ENCODE assay signal across 31 mouse cellular contexts in genomic region chr11:34438429-34438828, GRCm38 (mm10).
"Had no signal": no experiment of that assay in that cellular context is flagged by ENCODE, and none has a peak within 500 bp of the region (broad histone marks: within the 10 kb centered on the region; RNA-seq: fewer than 3 reads in every experiment).

No protein-coding gene starts in this region.

- H3K9ac ChIP-seq: limb, embryonic 12.5 days; limb, embryonic 13.5 days; limb, embryonic 15.5 days; liver, embryonic 12.5 days; liver, embryonic 13.5 days; liver, embryonic 14.5 days; liver, embryonic 15.5 days; liver, postnatal 0 days; lung, embryonic 14.5 days; lung, embryonic 15.5 days; midbrain, embryonic 12.5 days; midbrain, embryonic 13.5 days; midbrain, embryonic 15.5 days had no signal

- DNase-seq: left cerebral cortex, postnatal 4 days; liver; liver, embryonic 13.5 days; liver, postnatal 0 days; lung, adult 18-20 months; lung, adult 2 months; lung, embryonic 14.5 days; lung, postnatal 10 days; lung, postnatal 14 days; lung, postnatal 36 days; lung, postnatal 4 days; midbrain, embryonic 14.5 days had no signal

- H3K27me3 ChIP-seq: limb, embryonic 12.5 days; limb, embryonic 13.5 days; limb, embryonic 15.5 days; liver, embryonic 12.5 days; liver, embryonic 13.5 days; liver, embryonic 15.5 days; lung, embryonic 15.5 days; megakaryocyte, embryonic 14.5 days; midbrain, embryonic 12.5 days; midbrain, embryonic 13.5 days; midbrain, embryonic 15.5 days had no signal

- H3K4me2 ChIP-seq: limb, embryonic 12.5 days; limb, embryonic 13.5 days; limb, embryonic 15.5 days; liver, embryonic 11.5 days; liver, embryonic 12.5 days; liver, embryonic 13.5 days; liver, embryonic 15.5 days; lung, embryonic 14.5 days; lung, embryonic 15.5 days; midbrain, embryonic 11.5 days; midbrain, embryonic 12.5 days; midbrain, embryonic 13.5 days; midbrain, embryonic 15.5 days had no signal

- H3K4me3 ChIP-seq: limb, embryonic 10.5 days; limb, embryonic 12.5 days; limb, embryonic 13.5 days; limb, embryonic 15.5 days; liver, embryonic 12.5 days; liver, embryonic 13.5 days; liver, embryonic 15.5 days; lung, embryonic 15.5 days; megakaryocyte, embryonic 14.5 days; midbrain, embryonic 10.5 days; midbrain, embryonic 12.5 days; midbrain, embryonic 13.5 days; midbrain, embryonic 15.5 days; myocyte had no signal

- H3K27ac ChIP-seq: limb, embryonic 10.5 days; limb, embryonic 12.5 days; limb, embryonic 13.5 days; limb, embryonic 15.5 days; liver, embryonic 12.5 days; liver, embryonic 13.5 days; liver, embryonic 14.5 days; liver, embryonic 15.5 days; lung, embryonic 15.5 days; macrophage; midbrain, embryonic 10.5 days; midbrain, embryonic 12.5 days; midbrain, embryonic 13.5 days; midbrain, embryonic 15.5 days had no signal

- ATAC-seq: liver, embryonic 12.5 days; liver, postnatal 0 days; lung, postnatal 0 days; midbrain, embryonic 13.5 days; midbrain, embryonic 15.5 days; midbrain, embryonic 16.5 days had no signal

- H3K9me3 ChIP-seq: limb, embryonic 10.5 days; limb, embryonic 12.5 days; limb, embryonic 13.5 days; limb, embryonic 15.5 days; liver, embryonic 12.5 days; liver, embryonic 13.5 days; liver, embryonic 15.5 days; lung, embryonic 15.5 days; megakaryocyte, embryonic 14.5 days; midbrain, embryonic 10.5 days; midbrain, embryonic 12.5 days; midbrain, embryonic 13.5 days; midbrain, embryonic 15.5 days had no signal

- H3K36me3 ChIP-seq: limb, embryonic 10.5 days; limb, embryonic 12.5 days; limb, embryonic 13.5 days; limb, embryonic 15.5 days; liver, embryonic 12.5 days; liver, embryonic 13.5 days; liver, embryonic 15.5 days; lung, embryonic 15.5 days; midbrain, embryonic 10.5 days; midbrain, embryonic 12.5 days; midbrain, embryonic 13.5 days; midbrain, embryonic 15.5 days had no signal

- H3K4me1 ChIP-seq: limb, embryonic 10.5 days; limb, embryonic 12.5 days; limb, embryonic 13.5 days; limb, embryonic 15.5 days; liver, embryonic 12.5 days; liver, embryonic 13.5 days; liver, embryonic 15.5 days; lung, embryonic 15.5 days; megakaryocyte, embryonic 14.5 days; midbrain, embryonic 10.5 days; midbrain, embryonic 12.5 days; midbrain, embryonic 13.5 days; midbrain, embryonic 15.5 days had no signal
